Mouse (Mus musculus): ENCODE data around the gene Tnks1bp1. TPM values are rescaled to one million over a fixed set of nuclear protein-coding genes. Genes with fewer than 3 reads are reported as not detected.

Tnks1bp1 gene
- polyA plus RNA-seq, 1 experiment from 2014 or later = 40.6 TPM

DNA sequence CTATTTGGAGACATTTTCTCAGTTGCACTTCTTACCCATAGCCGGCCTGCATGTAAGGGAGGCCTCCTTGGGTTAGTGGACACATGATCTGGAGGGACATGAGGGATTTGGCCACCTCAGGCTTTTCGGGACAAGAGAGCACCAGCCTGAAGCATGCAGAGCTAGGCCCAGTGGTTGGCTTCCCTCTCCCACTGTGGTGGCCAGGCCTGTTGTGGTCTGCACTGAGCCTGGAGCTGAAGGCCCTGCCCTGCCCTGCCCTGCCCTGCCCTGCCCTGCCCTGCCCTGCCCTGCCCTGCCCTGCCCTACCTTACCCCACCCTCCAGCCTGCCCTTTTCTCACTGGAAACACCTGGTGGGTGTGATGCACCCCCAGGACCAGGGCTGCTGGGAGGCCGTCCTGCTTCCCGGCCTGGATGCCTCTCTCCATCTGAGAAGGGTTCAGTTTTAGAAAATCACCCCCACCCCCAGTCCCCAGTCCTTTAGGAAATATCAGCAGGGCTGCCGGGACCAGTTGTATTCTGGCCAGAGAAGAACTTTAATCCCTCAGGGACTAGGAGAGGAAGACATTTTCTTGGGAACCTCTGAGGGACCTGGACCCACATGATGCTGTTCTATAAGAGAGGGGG lies 5.5 kb downstream of the Tnks1bp1 start:
- H3K36me3 ChIP-seq (ENCODE audit: insufficient read depth, low read length) = peaks cover 32% of the 10 kb centered on the region
- no peaks in the 10 kb centered on the region for H3K9me3 ChIP-seq (ENCODE audit: low read length)
- no peak overlapping the region for H3K4me2 ChIP-seq (replicated peaks; ENCODE audit: low read depth, low read length)
- H3K27ac ChIP-seq (ENCODE audit: low read length) = no peak overlapping the region
- 82% methylated on average over 5 of the region's 5 CpGs for whole genome bisulfite sequencing
- H3K4me1 ChIP-seq (ENCODE audit: insufficient read depth, low read length) = peaks cover 47% of the 10 kb centered on the region
- H3K9ac ChIP-seq (replicated peaks; ENCODE audit: low read length) = no peak overlapping the region
- ATAC-seq (ENCODE audit: low FRiP score, low TSS enrichment) = no peak
- H3K4me3 ChIP-seq (ENCODE audit: low read length) = no peak overlapping the region
- no peaks in the 10 kb centered on the region for H3K27me3 ChIP-seq (ENCODE audit: insufficient read depth, low read length)

DNA sequence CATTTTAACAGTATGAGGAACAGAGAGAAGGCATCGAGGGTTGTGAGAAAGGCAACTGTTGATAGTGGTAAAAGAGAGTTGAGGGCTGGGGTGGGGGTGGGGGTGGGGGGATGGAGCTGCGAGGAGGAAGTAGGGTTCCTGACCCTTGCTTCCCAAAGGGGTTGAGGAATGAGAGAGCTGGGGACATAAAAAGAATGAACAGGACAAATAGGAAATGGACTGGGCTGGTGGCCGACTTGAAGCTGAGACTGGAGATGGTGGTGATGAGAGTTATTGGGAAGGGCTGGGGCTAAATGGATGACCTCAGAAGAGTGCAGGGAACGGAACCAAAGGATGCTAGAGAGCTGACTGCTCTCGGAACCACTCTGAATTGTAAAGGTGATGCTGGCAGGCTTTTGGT lies 8.9 kb downstream of the Tnks1bp1 start:
- H3K4me3 ChIP-seq (ENCODE audit: low read length) = no peak overlapping the region
- H3K4me1 ChIP-seq (ENCODE audit: insufficient read depth, low read length) = peaks cover 28% of the 10 kb centered on the region
- no peak overlapping the region for H3K9ac ChIP-seq (replicated peaks; ENCODE audit: low read length)
- WGBS = 45% methylated on average over 5 of the region's 5 CpGs
- H3K27ac ChIP-seq (ENCODE audit: low read length) = no peak overlapping the region
- no peaks in the 10 kb centered on the region for H3K27me3 ChIP-seq (ENCODE audit: insufficient read depth, low read length)
- peaks cover 48% of the 10 kb centered on the region for H3K36me3 ChIP-seq (ENCODE audit: insufficient read depth, low read length)
- no peak overlapping the region for H3K4me2 ChIP-seq (replicated peaks; ENCODE audit: low read depth, low read length)
- H3K9me3 ChIP-seq (ENCODE audit: low read length) = no peaks in the 10 kb centered on the region
- no peak for ATAC-seq (ENCODE audit: low FRiP score, low TSS enrichment)

DNA sequence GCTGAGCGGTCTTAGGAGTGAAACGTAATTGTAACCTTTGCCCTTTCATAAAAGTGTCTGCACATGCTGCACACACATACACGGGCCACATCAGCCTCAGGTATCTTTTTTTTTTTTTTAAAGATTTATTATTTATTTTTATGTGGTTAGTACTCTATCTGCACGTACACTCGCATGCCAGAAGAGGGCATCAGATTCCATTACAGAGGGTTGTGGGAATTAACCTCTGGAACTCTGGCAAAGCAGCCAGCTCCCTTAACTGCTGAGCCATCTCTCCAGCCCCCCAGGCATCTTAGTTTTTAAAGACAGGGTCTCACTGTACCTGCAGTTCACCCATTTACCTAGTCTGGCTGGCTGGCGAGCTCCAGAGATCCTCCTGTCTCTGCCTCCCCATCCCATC lies 11.9 kb downstream of the Tnks1bp1 start:
- WGBS = 86% methylated on average over 6 of the region's 6 CpGs
- peaks cover 23% of the 10 kb centered on the region for H3K4me1 ChIP-seq (ENCODE audit: insufficient read depth, low read length)

DNA sequence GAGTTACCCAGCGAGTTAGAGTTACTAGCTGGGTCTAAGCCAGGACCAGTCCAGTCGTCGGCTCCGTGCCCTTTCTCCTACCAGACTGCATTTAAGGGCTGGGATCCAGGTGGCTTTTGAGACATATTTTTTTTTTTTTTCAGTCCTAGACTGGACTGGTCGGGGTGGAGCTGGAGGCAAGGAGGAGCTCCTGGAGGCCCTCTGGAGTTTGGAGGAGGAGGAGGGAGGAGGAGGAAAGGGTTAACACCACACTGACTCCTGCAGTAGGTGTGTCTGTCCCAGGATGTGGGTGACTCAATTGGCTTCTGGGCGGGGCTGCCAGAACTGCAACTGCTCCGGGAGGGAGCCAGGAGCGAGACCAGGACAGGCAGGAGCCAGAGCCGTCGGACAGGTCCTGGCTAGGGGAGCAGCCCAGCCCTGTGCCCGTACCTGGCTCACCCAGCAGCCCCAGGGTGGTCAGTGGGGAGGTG lies 12.8 kb downstream of the Tnks1bp1 start:
- Histone ChIP-seq H3K27ac (ENCODE audit: low read length) (peak overlapping the region; percentile 61), H3K4me3 (ENCODE audit: low read length) (peak overlapping the region; percentile 47), H3K4me1 (ENCODE audit: insufficient read depth, low read length) (peaks cover 23% of the 10 kb centered on the region), H3K27me3 (ENCODE audit: insufficient read depth, low read length) (no peaks in the 10 kb centered on the region), H3K4me2 (replicated peaks; ENCODE audit: low read depth, low read length) (peak overlapping the region; percentile 75), H3K9ac (replicated peaks; ENCODE audit: low read length) (peak overlapping the region; percentile 67), H3K36me3 (ENCODE audit: insufficient read depth, low read length) (peaks cover 43% of the 10 kb centered on the region), H3K9me3 (ENCODE audit: low read length) (no peaks in the 10 kb centered on the region)
- ATAC-seq (ENCODE audit: low FRiP score, low TSS enrichment) = peak; percentile 91
- 6% methylated on average over 11 of the region's 11 CpGs for WGBS

More for the DNA sequence above, 11.9 kb downstream of the Tnks1bp1 start:
- ATAC-seq (ENCODE audit: low FRiP score, low TSS enrichment) = no peak
- Histone ChIP-seq H3K9me3 (ENCODE audit: low read length) (no peaks in the 10 kb centered on the region), H3K4me2 (replicated peaks; ENCODE audit: low read depth, low read length) (no peak overlapping the region), H3K27ac (ENCODE audit: low read length) (no peak overlapping the region), H3K9ac (replicated peaks; ENCODE audit: low read length) (no peak overlapping the region), H3K4me3 (ENCODE audit: low read length) (no peak overlapping the region), H3K36me3 (ENCODE audit: insufficient read depth, low read length) (peaks cover 50% of the 10 kb centered on the region), H3K27me3 (ENCODE audit: insufficient read depth, low read length) (no peaks in the 10 kb centered on the region)

DNA sequence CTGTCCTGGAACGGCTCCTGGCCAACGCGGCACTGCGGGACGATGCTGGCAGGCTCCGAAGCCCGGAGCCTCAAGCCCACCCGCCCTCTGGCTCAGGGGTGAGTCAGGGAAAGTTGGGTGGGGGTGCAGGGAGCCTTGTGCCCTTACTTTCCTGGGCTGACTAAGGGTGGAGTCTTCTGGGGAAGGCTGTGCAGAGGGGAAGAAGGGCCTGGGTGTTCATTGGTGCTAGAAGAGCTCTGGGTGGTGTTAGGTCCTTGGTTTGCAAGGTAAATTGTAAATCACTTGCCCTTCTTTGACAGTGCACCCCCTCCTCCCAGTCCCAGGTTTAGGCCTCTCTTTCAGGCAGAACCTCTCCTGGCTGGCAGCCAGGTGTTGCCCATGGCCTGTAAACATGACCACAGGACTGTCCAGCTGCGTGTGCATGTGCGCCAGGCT lies 13.3 kb downstream of the Tnks1bp1 start:
- Histone ChIP-seq H3K4me1 (ENCODE audit: insufficient read depth, low read length) (peaks cover 18% of the 10 kb centered on the region), H3K36me3 (ENCODE audit: insufficient read depth, low read length) (peaks cover 43% of the 10 kb centered on the region), H3K9ac (replicated peaks; ENCODE audit: low read length) (peak overlapping the region; percentile 67), H3K9me3 (ENCODE audit: low read length) (no peaks in the 10 kb centered on the region), H3K4me2 (replicated peaks; ENCODE audit: low read depth, low read length) (peak overlapping the region; percentile 75), H3K27me3 (ENCODE audit: insufficient read depth, low read length) (no peaks in the 10 kb centered on the region), H3K27ac (ENCODE audit: low read length) (peak overlapping the region; percentile 61; the same call in 1 of the 2 replicates), H3K4me3 (ENCODE audit: low read length) (peak overlapping the region; percentile 47)
- WGBS = 18% methylated on average over 10 of the region's 10 CpGs
- ATAC-seq (ENCODE audit: low FRiP score, low TSS enrichment) = peak; percentile 60

DNA sequence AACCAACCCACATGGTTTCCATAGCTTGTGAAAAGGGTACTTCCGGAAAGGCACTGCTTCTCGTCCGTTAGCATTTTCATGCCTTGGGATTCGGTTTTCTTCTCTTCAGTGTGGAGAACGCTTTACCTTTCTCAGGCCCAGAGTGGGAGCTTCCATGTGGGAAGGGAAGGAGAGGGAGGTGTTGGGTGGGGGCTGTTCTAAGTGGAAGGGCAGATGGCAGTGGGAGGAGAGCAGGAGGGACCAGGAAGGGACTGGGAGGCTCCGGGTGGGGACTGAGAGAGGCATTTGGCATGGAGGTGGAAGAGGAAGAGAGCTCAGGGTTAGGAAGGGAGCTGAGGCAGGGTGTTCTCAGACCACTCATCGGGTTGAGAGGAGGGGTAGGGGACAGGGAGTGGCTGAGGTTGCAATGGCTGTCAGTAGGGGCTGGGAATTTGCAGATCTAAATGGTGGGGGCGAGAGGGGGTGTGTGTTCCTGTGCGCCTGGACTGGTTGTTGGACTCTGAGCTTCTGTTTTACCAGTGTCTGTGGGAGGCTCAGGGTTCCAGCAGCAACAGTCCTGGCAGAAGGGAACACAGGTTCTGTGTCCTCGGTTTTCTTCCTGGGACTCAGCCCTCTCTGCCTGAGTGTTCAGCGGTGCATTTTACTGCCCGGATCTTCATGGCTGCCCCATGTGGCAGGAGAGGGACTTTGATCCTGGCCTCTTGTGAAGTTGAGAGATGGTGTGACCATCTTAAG lies 17.5 kb downstream of the Tnks1bp1 start:
- Histone ChIP-seq H3K4me1 (ENCODE audit: insufficient read depth, low read length) (peaks cover 12% of the 10 kb centered on the region), H3K9ac (replicated peaks; ENCODE audit: low read length) (no peak overlapping the region), H3K27ac (ENCODE audit: low read length) (no peak overlapping the region), H3K4me3 (ENCODE audit: low read length) (no peak overlapping the region), H3K36me3 (ENCODE audit: insufficient read depth, low read length) (peaks cover 30% of the 10 kb centered on the region), H3K4me2 (replicated peaks; ENCODE audit: low read depth, low read length) (no peak overlapping the region), H3K9me3 (ENCODE audit: low read length) (no peaks in the 10 kb centered on the region), H3K27me3 (ENCODE audit: insufficient read depth, low read length) (no peaks in the 10 kb centered on the region)
- ATAC-seq (ENCODE audit: low FRiP score, low TSS enrichment) = no peak
- WGBS = 59% methylated on average over 12 of the region's 12 CpGs

DNA sequence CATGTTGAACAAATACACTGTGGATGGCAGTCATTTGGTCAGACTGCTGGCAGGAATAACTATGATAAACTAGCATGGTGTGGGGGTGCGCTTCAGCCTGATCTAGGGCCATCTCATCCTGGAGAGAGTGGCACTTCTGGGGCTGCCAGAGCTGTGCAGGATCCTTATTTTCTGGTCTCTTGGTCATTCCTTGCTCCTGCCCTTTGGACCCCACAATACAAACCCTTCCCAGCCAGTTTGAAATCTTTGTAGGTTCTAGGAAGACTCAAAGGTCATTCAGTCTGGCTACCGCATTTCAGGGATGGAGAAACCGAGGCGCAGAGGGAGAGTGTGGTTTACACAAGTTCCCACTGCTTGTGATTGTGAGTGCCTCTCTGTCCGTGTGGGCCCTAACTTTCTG lies 19.1 kb downstream of the Tnks1bp1 start:
- no peak for ATAC-seq (ENCODE audit: low FRiP score, low TSS enrichment)
- Histone ChIP-seq H3K9ac (replicated peaks; ENCODE audit: low read length) (no peak overlapping the region), H3K4me2 (replicated peaks; ENCODE audit: low read depth, low read length) (no peak overlapping the region), H3K4me1 (ENCODE audit: insufficient read depth, low read length) (no peaks in the 10 kb centered on the region), H3K36me3 (ENCODE audit: insufficient read depth, low read length) (peaks cover 31% of the 10 kb centered on the region), H3K4me3 (ENCODE audit: low read length) (no peak overlapping the region), H3K27ac (ENCODE audit: low read length) (no peak overlapping the region), H3K9me3 (ENCODE audit: low read length) (no peaks in the 10 kb centered on the region), H3K27me3 (ENCODE audit: insufficient read depth, low read length) (no peaks in the 10 kb centered on the region)
- WGBS = 93% methylated on average over 5 of the region's 5 CpGs

DNA sequence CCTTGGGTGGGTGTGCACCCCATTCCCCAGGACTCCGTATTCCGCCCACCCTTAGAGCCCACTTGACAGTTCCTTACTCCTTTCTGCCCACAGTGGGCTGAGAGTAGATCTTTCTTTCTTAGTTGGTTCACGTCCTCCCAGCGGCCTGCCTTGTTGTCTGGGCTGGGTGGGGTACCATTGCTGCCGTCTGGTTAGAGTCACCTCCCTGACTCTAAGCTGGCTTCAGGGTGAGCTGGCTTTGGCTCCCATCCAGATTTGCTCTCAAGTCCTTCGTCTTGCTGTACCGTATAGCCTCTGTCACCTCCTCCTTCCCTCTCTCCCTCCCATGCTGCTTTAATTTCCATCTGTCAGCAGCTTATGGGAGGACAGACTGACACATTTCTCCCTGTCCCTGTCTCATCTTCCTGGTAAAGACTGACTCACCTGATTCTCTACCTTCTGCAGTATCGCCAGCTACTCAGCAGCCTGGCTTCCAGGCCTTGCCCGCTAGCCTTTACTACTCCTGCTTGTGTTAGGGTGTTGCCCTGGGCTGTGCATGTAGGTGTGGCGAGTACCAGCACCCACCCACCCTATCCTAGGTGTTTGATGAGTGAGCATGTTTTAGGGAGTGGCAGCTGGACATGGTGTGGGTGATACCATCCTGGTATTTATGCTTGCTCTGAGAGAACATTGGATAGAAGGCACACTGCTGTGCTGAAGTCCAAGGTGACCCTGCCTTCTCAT lies 20.2 kb downstream of the Tnks1bp1 start:
- H3K9ac ChIP-seq (replicated peaks; ENCODE audit: low read length) = no peak overlapping the region
- H3K4me1 ChIP-seq (ENCODE audit: insufficient read depth, low read length) = no peaks in the 10 kb centered on the region
- peaks cover 26% of the 10 kb centered on the region for H3K36me3 ChIP-seq (ENCODE audit: insufficient read depth, low read length)
- ATAC-seq (ENCODE audit: low FRiP score, low TSS enrichment) = no peak
- H3K9me3 ChIP-seq (ENCODE audit: low read length) = no peaks in the 10 kb centered on the region
- 71% methylated on average over 10 of the region's 10 CpGs for WGBS
- H3K27ac ChIP-seq (ENCODE audit: low read length) = no peak overlapping the region
- H3K4me3 ChIP-seq (ENCODE audit: low read length) = no peak overlapping the region
- no peak overlapping the region for H3K4me2 ChIP-seq (replicated peaks; ENCODE audit: low read depth, low read length)
- no peaks in the 10 kb centered on the region for H3K27me3 ChIP-seq (ENCODE audit: insufficient read depth, low read length)

DNA sequence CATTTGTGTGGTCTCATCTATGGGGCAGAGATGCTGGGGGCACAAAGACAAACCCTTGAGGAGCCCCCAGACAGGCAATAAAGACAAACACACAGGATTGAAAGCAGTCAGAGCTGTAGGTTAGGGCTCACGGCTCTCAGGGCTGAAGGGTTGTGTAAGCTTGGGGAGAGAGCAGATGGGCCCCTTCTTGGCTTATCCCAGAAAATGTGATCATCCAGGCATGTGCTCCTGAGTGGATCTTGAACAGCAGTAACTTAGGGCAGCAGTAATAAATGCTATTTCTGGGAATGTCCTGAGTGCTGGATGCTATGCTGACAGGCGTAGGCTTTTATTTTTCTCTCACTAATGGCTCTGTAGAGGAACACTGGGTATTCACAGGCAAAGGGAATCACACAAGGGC lies 20.8 kb downstream of the Tnks1bp1 start:
- H3K36me3 ChIP-seq (ENCODE audit: insufficient read depth, low read length) = peaks cover 26% of the 10 kb centered on the region
- no peaks in the 10 kb centered on the region for H3K4me1 ChIP-seq (ENCODE audit: insufficient read depth, low read length)
- 78% methylated on average over 2 of the region's 2 CpGs for WGBS
- no peak overlapping the region for H3K4me2 ChIP-seq (replicated peaks; ENCODE audit: low read depth, low read length)
- ATAC-seq (ENCODE audit: low FRiP score, low TSS enrichment) = no peak
- no peaks in the 10 kb centered on the region for H3K27me3 ChIP-seq (ENCODE audit: insufficient read depth, low read length)
- no peak overlapping the region for H3K9ac ChIP-seq (replicated peaks; ENCODE audit: low read length)
- no peaks in the 10 kb centered on the region for H3K9me3 ChIP-seq (ENCODE audit: low read length)
- H3K4me3 ChIP-seq (ENCODE audit: low read length) = no peak overlapping the region
- no peak overlapping the region for H3K27ac ChIP-seq (ENCODE audit: low read length)
